Mouse (Mus musculus) kidney, embryonic 14.5 days (tissue): ENCODE measurements at regions not wholly inside any gene's neighbourhood (a gene's known extent, or its start where the extent isn't known, plus 50 kb on each side); places are given as distances from the start of the nearest gene placed in this dataset.

Source experiments
- ATAC-seq: fragments of 200-750 bp; cut with Nextera tagmentation; 2 replicates; pipeline ENCODE4 v1.8.0; 2017; ENCODE audit warnings: moderate number of reproducible peaks, mild to moderate bottlenecking, moderate TSS enrichment, moderate library complexity; ENCODE audit not compliant: low FRiP score, low TSS enrichment
- H3K27ac ChIP-seq: fragments of 300-500 bp; sonication (generic); 2 replicates; pipeline ENCODE4 v1.5.1; 2014; ENCODE audit warnings: low read depth, mild to moderate bottlenecking, low read length, moderate library complexity, mixed read lengths
- H3K27me3 ChIP-seq: fragments of 300-500 bp; sonication (generic); 2 replicates; pipeline ENCODE4 v1.6.1; 2014; ENCODE audit warnings: mild to moderate bottlenecking, low read length; ENCODE audit not compliant: control insufficient read depth, insufficient read depth
- H3K36me3 ChIP-seq: fragments of 300-500 bp; sonication (generic); 2 replicates; pipeline ENCODE4 v1.6.1; 2014; ENCODE audit warnings: low read length, mixed read lengths; ENCODE audit not compliant: control insufficient read depth, insufficient read depth
- H3K4me1 ChIP-seq: fragments of 300-500 bp; sonication (generic); 2 replicates; pipeline ENCODE4 v1.6.1; 2014; ENCODE audit warnings: low read length, mixed read lengths; ENCODE audit not compliant: control insufficient read depth, insufficient read depth
- H3K4me2 ChIP-seq: fragments of 300-500 bp; sonication (generic); replicated peaks from 2 replicates; pipeline ENCODE4 v1.6.1; 2014; ENCODE audit warnings: low read depth, mild to moderate bottlenecking, low read length
- H3K4me3 ChIP-seq: fragments of 300-500 bp; sonication (generic); 2 replicates; pipeline ENCODE4 v1.5.1; 2014; ENCODE audit warnings: mild to moderate bottlenecking, low read length
- H3K9ac ChIP-seq: fragments of 300-500 bp; sonication (generic); 2 replicates; pipeline ENCODE4 v1.6.1; 2014; ENCODE audit warnings: low read depth, mild to moderate bottlenecking, low read length, moderate library complexity
- H3K9me3 ChIP-seq: fragments of 300-500 bp; sonication (generic); 2 replicates; pipeline ENCODE4 v1.6.1; 2016; ENCODE audit warnings: low read length; ENCODE audit not compliant: control insufficient read depth
- WGBS: fragments of 180-500 bp; shearing (Covaris S2); extraction: QIAGEN DNeasy Blood & Tissue Kit; methylation state at CpG from one replicate; pipeline ENCODE4 v1.1.7; 2014; 5-methylcytosine and 5-hydroxymethylcytosine counted together

- Histone ChIP-seq H3K4me1 (peaks cover 4% of the 10 kb centered on the region; the same call in 1 of the 2 replicates), H3K4me3 (no peak overlapping the region), H3K9ac (no peak overlapping the region), H3K27ac (no peak overlapping the region), H3K27me3 (no peaks in the 10 kb centered on the region), H3K9me3 (no peaks in the 10 kb centered on the region), H3K4me2 (no peak overlapping the region), H3K36me3 (no peaks in the 10 kb centered on the region)
- WGBS = 72% methylated on average over 3 of the region's 3 CpGs
- no peak for ATAC-seq
Observed at GRCm38 (mm10) chr6:22443170-22443569, 87.1 kb upstream of the Fam3c start.

GRCm38 (mm10) chr6:22442591-22442990, 86.5 kb upstream of the Fam3c start:
- H3K4me2 ChIP-seq = no peak overlapping the region
- no peaks in the 10 kb centered on the region for H3K36me3 ChIP-seq
- H3K9ac ChIP-seq = no peak overlapping the region
- no peaks in the 10 kb centered on the region for H3K9me3 ChIP-seq
- no peak overlapping the region for H3K4me3 ChIP-seq
- no peak for ATAC-seq
- no peaks in the 10 kb centered on the region for H3K27me3 ChIP-seq
- 69% methylated on average over 8 of the region's 8 CpGs for WGBS
- peaks cover 4% of the 10 kb centered on the region; the same call in 1 of the 2 replicates for H3K4me1 ChIP-seq
- H3K27ac ChIP-seq = no peak overlapping the region

GRCm38 (mm10) chr6:22439871-22440270, 83.8 kb upstream of the Fam3c start:
- no peaks in the 10 kb centered on the region for H3K9me3 ChIP-seq
- no peak overlapping the region for H3K4me2 ChIP-seq
- H3K27me3 ChIP-seq = no peaks in the 10 kb centered on the region
- H3K9ac ChIP-seq = no peak overlapping the region
- H3K4me1 ChIP-seq = peaks cover 4% of the 10 kb centered on the region; the same call in 1 of the 2 replicates
- no peaks in the 10 kb centered on the region for H3K36me3 ChIP-seq
- H3K4me3 ChIP-seq = no peak overlapping the region
- no peak for ATAC-seq
- H3K27ac ChIP-seq = no peak overlapping the region
- WGBS = 81% methylated on average over 9 of the region's 9 CpGs

- H3K27me3 ChIP-seq = no peaks in the 10 kb centered on the region
- no peak for ATAC-seq
Observed at GRCm38 (mm10) chr6:22429026-22429425, 73.0 kb upstream of the Fam3c start.

GRCm38 (mm10) chr6:22424161-22424807, 68.2 kb upstream of the Fam3c start:
- no peak overlapping the region for H3K9ac ChIP-seq
- no peak overlapping the region for H3K4me2 ChIP-seq
- no peaks in the 10 kb centered on the region for H3K4me1 ChIP-seq
- H3K9me3 ChIP-seq = no peaks in the 10 kb centered on the region
- no peaks in the 10 kb centered on the region for H3K27me3 ChIP-seq
- no peak overlapping the region for H3K4me3 ChIP-seq
- no peaks in the 10 kb centered on the region for H3K36me3 ChIP-seq
- no peak overlapping the region for H3K27ac ChIP-seq
- WGBS = 84% methylated on average over 10 of the region's 10 CpGs
- no peak for ATAC-seq

More at GRCm38 (mm10) chr6:22429026-22429425, 73.0 kb upstream of the Fam3c start:
- no peak overlapping the region for H3K27ac ChIP-seq
- H3K4me2 ChIP-seq = no peak overlapping the region
- H3K9me3 ChIP-seq = no peaks in the 10 kb centered on the region
- H3K9ac ChIP-seq = no peak overlapping the region
- no peaks in the 10 kb centered on the region for H3K4me1 ChIP-seq
- H3K36me3 ChIP-seq = no peaks in the 10 kb centered on the region
- no peak overlapping the region for H3K4me3 ChIP-seq
- 51% methylated on average over 3 of the region's 3 CpGs for WGBS

GRCm38 (mm10) chr6:22423070-22423980, 67.3 kb upstream of the Fam3c start:
- no peak overlapping the region for H3K4me3 ChIP-seq
- WGBS = 77% methylated on average over 9 of the region's 9 CpGs
- H3K4me2 ChIP-seq = no peak overlapping the region
- H3K9me3 ChIP-seq = no peaks in the 10 kb centered on the region
- H3K9ac ChIP-seq = no peak overlapping the region
- H3K27me3 ChIP-seq = no peaks in the 10 kb centered on the region
- H3K27ac ChIP-seq = no peak overlapping the region
- H3K36me3 ChIP-seq = no peaks in the 10 kb centered on the region
- H3K4me1 ChIP-seq = no peaks in the 10 kb centered on the region
- no peak for ATAC-seq

- no peaks in the 10 kb centered on the region for H3K9me3 ChIP-seq
- no peak for ATAC-seq
- no peaks in the 10 kb centered on the region for H3K36me3 ChIP-seq
- no peaks in the 10 kb centered on the region for H3K27me3 ChIP-seq
- WGBS = 75% methylated on average over 2 of the region's 2 CpGs
- H3K4me2 ChIP-seq = no peak overlapping the region
- H3K27ac ChIP-seq = no peak overlapping the region
- H3K9ac ChIP-seq = no peak overlapping the region
- H3K4me3 ChIP-seq = no peak overlapping the region
- no peaks in the 10 kb centered on the region for H3K4me1 ChIP-seq
Observed at GRCm38 (mm10) chr6:22421551-22421950, 65.5 kb upstream of the Fam3c start.

- H3K4me3 ChIP-seq = no peak overlapping the region
- WGBS = 72% methylated on average over 4 of the region's 4 CpGs
- no peaks in the 10 kb centered on the region for H3K36me3 ChIP-seq
- H3K4me2 ChIP-seq = no peak overlapping the region
- H3K9me3 ChIP-seq = no peaks in the 10 kb centered on the region
- H3K27me3 ChIP-seq = no peaks in the 10 kb centered on the region
- no peak for ATAC-seq
- no peak overlapping the region for H3K27ac ChIP-seq
- no peaks in the 10 kb centered on the region for H3K4me1 ChIP-seq
- no peak overlapping the region for H3K9ac ChIP-seq
Observed at GRCm38 (mm10) chr6:22418279-22418678, 62.2 kb upstream of the Fam3c start.

GRCm38 (mm10) chr6:22417189-22417588, 61.1 kb upstream of the Fam3c start:
- Histone ChIP-seq H3K9me3 (no peaks in the 10 kb centered on the region), H3K27me3 (no peaks in the 10 kb centered on the region), H3K36me3 (no peaks in the 10 kb centered on the region), H3K27ac (no peak overlapping the region), H3K4me1 (no peaks in the 10 kb centered on the region), H3K4me3 (no peak overlapping the region), H3K4me2 (no peak overlapping the region), H3K9ac (no peak overlapping the region)
- peak; percentile 81 for ATAC-seq
- 30% methylated on average over 2 of the region's 2 CpGs for WGBS
